Mouse (Mus musculus) heart, postnatal 0 days (tissue): ENCODE measurements at regions not wholly inside any gene's neighbourhood (a gene's known extent, or its start where the extent isn't known, plus 50 kb on each side); places are given as distances from the start of the nearest gene placed in this dataset.

ENCODE experiments used
- ATAC-seq: fragments of 200-750 bp; cut with Nextera tagmentation; 2 replicates; pipeline ENCODE4 v1.8.0; 2017; ENCODE audit warnings: low read depth, moderate number of reproducible peaks, moderate library complexity; ENCODE audit not compliant: insufficient read depth
- DNase-seq: peaks from one replicate; pipeline ENCODE4 v3.0.0-alpha.2; 2016; ENCODE audit warnings: low spot score
- H3K27ac ChIP-seq: fragments of 300-500 bp; sonication (generic); 2 replicates; pipeline ENCODE4 v1.5.1; 2014; ENCODE audit warnings: low read depth, mild to moderate bottlenecking
- H3K27me3 ChIP-seq: fragments of 300-500 bp; sonication (generic); 2 replicates; pipeline ENCODE4 v1.6.1; 2014; ENCODE audit warnings: low read length, mixed read lengths; ENCODE audit not compliant: control insufficient read depth, insufficient read depth
- H3K36me3 ChIP-seq: fragments of 300-500 bp; sonication (generic); replicated peaks from 2 replicates; pipeline ENCODE4 v1.6.1; 2014; ENCODE audit warnings: low read length, mixed read lengths; ENCODE audit not compliant: control insufficient read depth, insufficient read depth
- H3K4me1 ChIP-seq: fragments of 300-500 bp; sonication (generic); 2 replicates; pipeline ENCODE4 v1.6.1; 2014; ENCODE audit warnings: antibody characterized with exemption; ENCODE audit not compliant: control insufficient read depth, insufficient read depth
- H3K4me2 ChIP-seq: fragments of 300-500 bp; sonication (generic); 2 replicates; pipeline ENCODE4 v1.6.1; 2014; ENCODE audit warnings: low read depth, mild to moderate bottlenecking, low read length, moderate library complexity
- H3K4me3 ChIP-seq: fragments of 300-500 bp; sonication (generic); 2 replicates; pipeline ENCODE4 v1.5.1; 2014; ENCODE audit warnings: low read depth, low read length
- H3K9ac ChIP-seq: fragments of 300-500 bp; sonication (generic); replicated peaks from 2 replicates; pipeline ENCODE4 v1.6.1; 2014; ENCODE audit warnings: low read depth, low read length, mixed read lengths
- H3K9me3 ChIP-seq: fragments of 300-500 bp; sonication (generic); replicated peaks from 2 replicates; pipeline ENCODE4 v1.6.1; 2016; ENCODE audit warnings: low read length; ENCODE audit not compliant: control insufficient read depth
- CTCF ChIP-seq: IDR thresholded peaks from 2 replicates; pipeline ENCODE4 v1.5.1; 2016; ENCODE audit warnings: antibody characterized with exemption, control low read depth, low read depth
- EP300 ChIP-seq: IDR thresholded peaks from 2 replicates; pipeline ENCODE4 v1.6.1; 2016; ENCODE audit warnings: antibody characterized with exemption, low read depth
- WGBS: fragments of 180-500 bp; shearing (Covaris S2); extraction: QIAGEN DNeasy Blood & Tissue Kit; methylation state at CpG from one replicate; pipeline ENCODE4 v1.1.7; 2014; 5-methylcytosine and 5-hydroxymethylcytosine counted together

DNA sequence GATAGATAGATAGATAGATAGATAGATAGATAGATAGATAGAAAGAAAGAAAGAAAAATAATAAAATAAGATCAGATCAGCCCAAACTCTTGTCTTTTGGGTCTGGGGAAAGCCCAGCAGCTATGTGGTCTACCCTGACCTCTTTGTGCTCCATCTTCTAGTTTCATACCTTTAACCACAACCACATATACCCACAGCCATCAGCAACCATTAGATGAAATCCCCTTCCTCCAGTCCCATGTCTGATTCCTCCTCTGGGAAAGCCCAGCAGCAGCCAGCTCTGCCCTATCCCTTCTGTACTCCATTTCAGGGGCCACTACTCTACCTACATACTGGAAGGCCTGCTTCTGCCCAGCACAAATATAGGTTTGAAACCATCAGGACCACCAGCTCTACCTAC lies 69.0 kb upstream of the C1qtnf7 start:
- Histone ChIP-seq H3K27me3 (no peaks in the 10 kb centered on the region), H3K36me3 (no peaks in the 10 kb centered on the region), H3K4me1 (no peaks in the 10 kb centered on the region), H3K27ac (no peak overlapping the region), H3K4me3 (no peak overlapping the region), H3K4me2 (no peak overlapping the region), H3K9me3 (no peaks in the 10 kb centered on the region), H3K9ac (no peak overlapping the region)
- no peak for DNase-seq
- no peak for ATAC-seq
- TF ChIP-seq CTCF: no peak
- no peak for TF ChIP-seq EP300

- Histone ChIP-seq H3K27ac (no peak overlapping the region), H3K9ac (no peak overlapping the region), H3K9me3 (no peaks in the 10 kb centered on the region), H3K4me3 (no peak overlapping the region), H3K4me2 (no peak overlapping the region), H3K36me3 (no peaks in the 10 kb centered on the region), H3K4me1 (no peaks in the 10 kb centered on the region), H3K27me3 (no peaks in the 10 kb centered on the region)
- peak; percentile 23 for DNase-seq
- 21% methylated on average over 3 of the region's 3 CpGs for WGBS
- TF ChIP-seq CTCF (no peak), EP300 (no peak)
- peak; percentile 49; the same call in 1 of the 2 replicates for ATAC-seq
Measured at GRCm38 (mm10) chr5:43456018-43456417, 59.3 kb upstream of the C1qtnf7 start.

DNA sequence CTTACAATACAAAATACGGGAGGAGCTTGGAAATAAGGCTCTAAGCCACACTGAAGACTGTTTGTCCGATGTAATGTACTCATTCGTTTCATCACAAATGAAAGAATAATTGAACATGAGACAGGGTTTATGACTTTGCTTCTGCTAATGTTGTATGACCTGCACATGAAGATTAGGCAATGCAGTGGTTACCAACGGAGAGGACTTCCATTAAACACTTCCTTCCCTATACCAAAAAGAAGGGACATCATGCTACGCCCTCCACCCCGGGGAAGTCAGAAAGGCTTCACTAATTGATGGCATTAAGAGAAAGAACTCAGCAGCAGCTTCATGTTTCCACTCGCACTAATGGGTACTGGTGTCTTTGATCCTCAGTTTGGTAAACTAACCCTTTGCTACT lies 57.6 kb upstream of the C1qtnf7 start:
- TF ChIP-seq EP300 (no peak), CTCF (no peak)
- H3K9me3 ChIP-seq: no peaks in the 10 kb centered on the region
- DNase-seq (no peak), ATAC-seq (no peak)
- H3K4me1 ChIP-seq: no peaks in the 10 kb centered on the region
- H3K27me3 ChIP-seq: no peaks in the 10 kb centered on the region
- H3K9ac ChIP-seq: no peak overlapping the region
- H3K4me2 ChIP-seq: no peak overlapping the region
- no peaks in the 10 kb centered on the region for H3K36me3 ChIP-seq
- H3K27ac ChIP-seq: no peak overlapping the region
- 76% methylated on average over 7 of the region's 7 CpGs for WGBS
- no peak overlapping the region for H3K4me3 ChIP-seq

- no peak overlapping the region for H3K4me2 ChIP-seq
- no peaks in the 10 kb centered on the region for H3K4me1 ChIP-seq
- DNase-seq (no peak), ATAC-seq (no peak)
- no peaks in the 10 kb centered on the region for H3K9me3 ChIP-seq
- H3K27me3 ChIP-seq: no peaks in the 10 kb centered on the region
- no peak overlapping the region for H3K4me3 ChIP-seq
- H3K36me3 ChIP-seq: no peaks in the 10 kb centered on the region
- H3K9ac ChIP-seq: no peak overlapping the region
- TF ChIP-seq CTCF (no peak), EP300 (no peak)
- H3K27ac ChIP-seq: no peak overlapping the region
- WGBS: 55% methylated on average over 1 of the region's 1 CpGs
Measured at GRCm38 (mm10) chr5:43461987-43462715, 53.2 kb upstream of the C1qtnf7 start.
